Mouse (Mus musculus): ENCODE data around the gene Hist2h2aa1. TPM values are rescaled to one million over a fixed set of nuclear protein-coding genes. Genes with fewer than 3 reads are reported as not detected.
"Not testable (repeated sequence)": the region's sequence is repeated elsewhere in the genome, so short reads cannot be mapped to it uniquely, and the experiment has no call there.

Gene Hist2h2aa1
- 15.6 and 29.2 TPM in 2 replicates for polyA plus RNA-seq (2015; fragmentation: Nextera tagmentation; extraction: Ambion mirVana)

DNA sequence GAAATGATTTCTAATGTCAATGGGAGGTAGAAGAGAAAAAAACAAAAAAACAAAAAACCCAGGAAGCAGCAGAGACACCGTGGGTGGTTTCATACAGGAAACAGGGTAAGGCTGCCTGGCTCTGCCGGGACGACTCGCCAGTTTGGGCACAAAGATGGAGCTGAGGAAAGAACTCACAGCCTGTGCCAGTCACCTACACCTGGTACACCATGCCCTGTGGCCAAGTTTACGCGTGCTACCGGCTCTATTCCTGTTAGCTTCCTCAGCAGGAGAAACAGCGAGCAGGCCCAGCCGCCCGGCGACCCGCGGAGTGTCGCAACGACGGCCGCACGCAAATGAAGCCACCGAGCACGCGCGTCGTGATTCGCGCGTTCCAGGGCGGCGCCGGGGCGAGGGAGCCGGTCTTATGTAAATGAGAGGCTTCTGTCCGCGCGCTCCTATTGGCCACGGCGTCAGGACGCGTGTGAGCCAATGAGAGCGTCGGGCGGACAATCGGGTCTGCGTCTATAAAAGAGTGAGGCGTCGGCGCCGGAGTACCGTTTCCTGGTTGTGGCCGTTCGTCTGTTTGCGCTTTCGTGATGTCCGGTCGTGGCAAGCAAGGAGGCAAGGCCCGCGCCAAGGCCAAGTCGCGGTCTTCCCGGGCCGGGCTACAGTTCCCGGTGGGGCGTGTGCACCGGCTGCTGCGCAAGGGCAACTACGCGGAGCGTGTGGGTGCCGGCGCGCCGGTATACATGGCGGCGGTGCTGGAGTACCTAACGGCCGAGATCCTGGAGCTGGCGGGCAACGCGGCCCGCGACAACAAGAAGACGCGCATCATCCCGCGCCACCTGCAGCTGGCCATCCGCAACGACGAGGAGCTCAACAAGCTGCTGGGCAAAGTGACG lies at the start of gene Hist2h2aa1:
Hist2h2aa1 (plus strand) TSS at position 495 of the 884 bp plus-strand sequence.
- WGBS: under 1% methylated on average over 36 of the region's 88 CpGs
- peak within 1 kb of the TSS; percentile 50 for H3K4me3 ChIP-seq
- H3K4me2 ChIP-seq: peak within 1 kb of the TSS; percentile 66
- H3K4me1 ChIP-seq (replicated peaks): peaks cover 32% of the 10 kb centered on the region
- peak within 1 kb of the TSS; percentile 99 for H3K27ac ChIP-seq
- peak; percentile 90 for ATAC-seq (ENCODE audit: low FRiP score)
- not testable (repeated sequence) for H3K9me3 ChIP-seq, H3K27me3 ChIP-seq, H3K36me3 ChIP-seq
- H3K9ac ChIP-seq: peak within 1 kb of the TSS; percentile 80

DNA sequence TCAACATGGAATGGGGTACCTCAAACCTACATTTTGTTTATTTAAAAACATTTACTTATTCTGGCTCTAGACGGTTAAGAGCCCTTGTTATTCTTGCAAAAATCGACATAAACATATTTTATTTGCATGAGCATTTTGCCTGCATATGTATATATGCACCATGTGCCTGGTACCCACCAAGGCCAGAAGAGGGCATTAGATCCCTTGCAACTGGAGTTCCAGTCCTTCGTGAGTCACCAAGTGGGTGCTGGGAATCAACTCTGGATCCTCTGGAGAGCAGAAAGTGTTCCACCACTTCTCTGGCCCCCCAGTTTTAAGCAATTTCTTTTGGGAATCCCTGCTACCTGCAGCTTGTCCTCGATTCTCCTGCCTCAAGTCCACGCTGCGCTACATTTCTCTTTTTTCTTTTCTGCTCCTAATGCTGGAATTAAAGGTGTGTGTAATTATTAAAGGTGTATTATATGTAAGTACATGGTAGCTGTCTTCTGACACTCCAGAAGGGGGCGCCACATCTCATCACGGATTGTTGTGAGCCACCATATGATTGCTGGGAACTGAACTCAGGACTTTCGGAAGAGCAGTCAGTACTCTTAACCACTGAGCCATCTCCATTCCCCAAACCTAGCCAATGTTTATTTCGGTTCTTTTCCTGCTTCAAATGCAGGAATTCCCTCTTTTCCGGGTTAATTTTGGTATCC lies 49.5 kb upstream of the Hist2h2aa1 start:
- Histone ChIP-seq H3K36me3 (peaks cover 48% of the 10 kb centered on the region), H3K27me3 (0 out of 2 replicates have a peak, but pooled peaks cover 4% of the 10 kb centered on the region), H3K9ac (no peak overlapping the region), H3K4me2 (peak overlapping the region; percentile 98), H3K4me3 (no peak overlapping the region), H3K9me3 (no peaks in the 10 kb centered on the region), H3K27ac (peak overlapping the region; percentile 98; the same call in 1 of the 2 replicates), H3K4me1 (replicated peaks) (peaks cover 16% of the 10 kb centered on the region)
- WGBS: 92% methylated on average over 11 of the region's 11 CpGs
- ATAC-seq (ENCODE audit: low FRiP score): no peak

DNA sequence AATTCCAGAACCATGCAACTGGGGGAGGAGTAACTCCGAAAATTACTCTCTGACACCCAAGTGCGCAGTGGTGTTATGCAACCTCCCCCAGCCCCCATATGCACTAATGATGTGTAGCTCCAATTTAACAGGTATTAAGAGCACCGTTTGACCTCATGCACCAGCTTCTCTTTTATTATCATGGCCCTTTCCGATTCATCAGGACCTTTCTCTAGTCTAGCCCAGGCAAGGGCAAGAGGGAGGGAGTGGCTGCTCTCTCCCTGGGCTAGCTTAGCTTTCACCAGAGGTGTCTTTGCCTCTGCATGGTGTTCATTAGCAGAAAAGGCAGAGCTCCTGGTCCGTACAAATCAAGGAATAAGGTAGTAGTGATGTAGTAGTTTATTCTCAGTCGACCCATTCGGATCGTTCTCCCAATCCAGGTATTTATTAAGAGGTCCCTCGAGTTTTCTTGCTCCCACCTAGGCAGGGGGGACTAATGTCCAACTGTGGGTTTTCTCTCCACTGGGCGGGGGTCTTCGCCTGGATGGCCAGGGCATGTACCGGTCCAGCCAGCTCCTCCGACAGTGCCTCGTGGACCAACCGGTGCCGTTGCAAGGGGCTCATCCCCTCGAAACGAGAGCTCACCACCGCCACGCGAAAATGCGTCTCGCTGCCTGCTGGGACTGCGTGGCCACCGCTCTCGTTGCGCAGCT lies 48.7 kb upstream of the Hist2h2aa1 start:
- H3K4me2 ChIP-seq: peak overlapping the region; percentile 98
- 0 out of 2 replicates have a peak, but pooled peaks cover 4% of the 10 kb centered on the region for H3K27me3 ChIP-seq
- 19% methylated on average over 27 of the region's 27 CpGs for WGBS
- peak; percentile 34 for ATAC-seq (ENCODE audit: low FRiP score)
- H3K9me3 ChIP-seq: no peaks in the 10 kb centered on the region
- peak overlapping the region; percentile 69 for H3K4me3 ChIP-seq
- peaks cover 40% of the 10 kb centered on the region for H3K36me3 ChIP-seq
- peak overlapping the region; percentile 98 for H3K27ac ChIP-seq
- H3K9ac ChIP-seq: peak overlapping the region; percentile 92
- H3K4me1 ChIP-seq (replicated peaks): peaks cover 16% of the 10 kb centered on the region

DNA sequence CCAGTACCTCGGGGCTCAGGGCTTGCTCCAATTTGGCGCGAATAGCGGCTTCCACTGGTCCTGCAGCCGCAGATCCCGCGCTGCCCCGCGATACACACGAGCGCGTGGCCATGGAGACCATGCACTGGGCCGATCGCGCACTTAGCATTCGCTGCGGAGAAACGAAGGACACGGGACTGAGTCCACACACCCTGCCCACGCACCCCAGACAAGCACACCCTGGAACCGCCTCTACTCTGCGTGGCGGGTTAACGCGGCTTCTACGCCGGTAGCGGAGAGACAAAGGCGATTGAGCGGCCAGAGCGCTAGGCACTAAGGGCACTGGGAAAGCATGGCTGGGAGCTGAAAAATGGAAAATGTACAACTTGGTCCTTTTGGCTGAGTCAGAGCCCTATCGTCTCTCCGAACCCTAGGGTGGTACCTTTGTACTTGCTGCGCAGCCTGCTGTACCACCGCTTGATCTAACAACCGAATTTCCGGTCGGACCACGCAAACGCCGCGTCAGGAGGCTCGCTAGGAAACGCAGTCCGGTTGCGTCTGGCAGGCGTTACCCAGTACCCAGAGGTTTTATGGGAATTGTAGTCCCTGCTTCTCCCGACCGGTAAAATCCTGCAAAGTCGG lies 48.1 kb upstream of the Hist2h2aa1 start:
- Histone ChIP-seq H3K4me1 (replicated peaks) (peaks cover 16% of the 10 kb centered on the region), H3K27me3 (0 out of 2 replicates have a peak, but pooled peaks cover 4% of the 10 kb centered on the region), H3K36me3 (peaks cover 33% of the 10 kb centered on the region), H3K4me3 (peak overlapping the region; percentile 69), H3K27ac (peak overlapping the region; percentile 98), H3K9ac (peak overlapping the region; percentile 92), H3K4me2 (peak overlapping the region; percentile 98), H3K9me3 (no peaks in the 10 kb centered on the region)
- whole genome bisulfite sequencing: under 1% methylated on average over 50 of the region's 50 CpGs
- peak; percentile 95 for ATAC-seq (ENCODE audit: low FRiP score)

DNA sequence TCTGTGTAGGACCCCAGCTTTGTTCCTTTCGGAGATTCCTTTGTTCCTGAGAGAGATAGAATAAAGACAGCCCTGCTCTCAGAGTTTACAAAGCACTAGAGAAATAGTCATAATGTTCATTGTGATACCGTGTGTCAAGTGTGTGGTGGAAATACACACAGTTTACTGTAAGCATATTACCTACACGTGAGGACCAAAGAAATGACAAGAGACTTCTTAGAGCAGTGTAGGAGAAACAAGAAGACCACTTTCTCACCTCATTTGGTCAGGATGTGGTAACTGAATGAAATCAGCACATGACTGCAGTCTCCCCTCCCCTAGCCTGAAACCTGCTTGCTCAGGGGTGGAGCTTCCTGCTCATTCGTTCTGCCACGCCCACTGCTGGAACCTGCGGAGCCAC lies 47.1 kb upstream of the Hist2h2aa1 start:
- peaks cover 16% of the 10 kb centered on the region for H3K4me1 ChIP-seq (replicated peaks)
- 4% methylated on average over 6 of the region's 6 CpGs for WGBS
- H3K27me3 ChIP-seq: 0 out of 2 replicates have a peak, but pooled peaks cover 4% of the 10 kb centered on the region
- peak overlapping the region; percentile 60 for H3K27ac ChIP-seq
- peak overlapping the region; percentile 69 for H3K4me3 ChIP-seq
- H3K9me3 ChIP-seq: no peaks in the 10 kb centered on the region
- peak overlapping the region; percentile 92 for H3K9ac ChIP-seq
- H3K4me2 ChIP-seq: peak overlapping the region; percentile 98
- ATAC-seq (ENCODE audit: low FRiP score): peak; percentile 8; the same call in 1 of the 2 replicates
- peaks cover 24% of the 10 kb centered on the region for H3K36me3 ChIP-seq

DNA sequence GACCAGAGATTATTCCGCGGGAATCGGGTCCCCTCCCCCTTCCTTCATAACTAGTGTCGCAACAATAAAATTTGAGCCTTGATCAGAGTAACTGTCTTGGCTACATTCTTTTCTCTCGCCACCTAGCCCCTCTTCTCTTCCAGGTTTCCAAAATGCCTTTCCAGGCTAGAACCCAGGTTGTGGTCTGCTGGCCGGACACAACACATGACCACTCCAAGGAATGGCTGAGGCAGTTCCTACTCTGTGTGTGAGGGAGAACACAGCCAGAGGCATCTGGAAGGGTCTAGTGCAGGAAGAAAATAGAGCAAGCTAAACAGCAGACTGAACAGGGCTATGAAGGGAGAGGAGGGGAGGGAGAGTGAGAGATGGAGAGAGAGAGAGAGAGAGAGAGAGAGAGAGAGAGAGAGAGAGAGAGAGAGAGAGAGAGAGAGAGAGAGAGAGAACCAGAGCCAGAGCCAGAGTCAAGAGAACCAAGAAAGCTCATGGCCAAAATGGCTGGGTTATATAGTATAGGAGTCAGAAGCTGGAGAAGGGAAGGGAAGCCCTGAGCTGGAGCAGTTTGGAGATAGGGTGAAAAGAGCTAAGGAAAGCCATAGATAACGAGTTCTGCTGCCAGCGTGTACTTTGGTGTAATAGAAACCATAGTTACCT lies 46.6 kb upstream of the Hist2h2aa1 start:
- H3K27me3 ChIP-seq; H3K9ac ChIP-seq; H3K4me3 ChIP-seq; ATAC-seq (ENCODE audit: low FRiP score); H3K9me3 ChIP-seq; H3K27ac ChIP-seq: not testable (repeated sequence)
- Histone ChIP-seq H3K4me1 (replicated peaks) (peaks cover 16% of the 10 kb centered on the region), H3K4me2 (peak overlapping the region; percentile 98; the same call in 1 of the 2 replicates), H3K36me3 (peaks cover 18% of the 10 kb centered on the region)
- WGBS: 40% methylated on average over 8 of the region's 8 CpGs

DNA sequence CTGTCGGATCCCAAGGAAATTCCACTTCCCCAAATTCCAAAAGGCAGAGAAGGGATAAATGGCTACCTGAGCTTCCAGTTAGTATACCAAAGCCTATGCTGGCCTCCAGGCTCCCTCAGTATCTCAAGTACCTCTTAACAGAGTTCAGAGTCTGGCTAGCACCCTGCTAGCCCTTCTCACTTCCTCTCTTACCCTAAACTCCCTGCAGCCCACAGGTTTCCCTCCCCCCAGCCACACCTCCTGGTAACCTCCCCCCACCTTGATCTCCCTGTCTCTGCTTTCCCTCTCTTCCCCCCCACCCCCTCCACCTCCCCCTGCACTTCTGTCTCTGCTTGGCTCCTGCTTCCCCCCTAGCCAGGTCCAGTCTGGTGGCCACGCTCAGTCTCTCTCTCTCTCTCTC lies 45.6 kb upstream of the Hist2h2aa1 start:
- H3K4me2 ChIP-seq: no peak overlapping the region
- H3K4me3 ChIP-seq: no peak overlapping the region
- H3K36me3 ChIP-seq: peaks cover 8% of the 10 kb centered on the region; the same call in 1 of the 2 replicates
- no peak overlapping the region for H3K27ac ChIP-seq
- H3K4me1 ChIP-seq (replicated peaks): peaks cover 16% of the 10 kb centered on the region
- 76% methylated on average over 2 of the region's 2 CpGs for WGBS
- H3K27me3 ChIP-seq: 0 out of 2 replicates have a peak, but pooled peaks cover 4% of the 10 kb centered on the region
- no peaks in the 10 kb centered on the region for H3K9me3 ChIP-seq
- no peak overlapping the region for H3K9ac ChIP-seq
- no peak for ATAC-seq (ENCODE audit: low FRiP score)

DNA sequence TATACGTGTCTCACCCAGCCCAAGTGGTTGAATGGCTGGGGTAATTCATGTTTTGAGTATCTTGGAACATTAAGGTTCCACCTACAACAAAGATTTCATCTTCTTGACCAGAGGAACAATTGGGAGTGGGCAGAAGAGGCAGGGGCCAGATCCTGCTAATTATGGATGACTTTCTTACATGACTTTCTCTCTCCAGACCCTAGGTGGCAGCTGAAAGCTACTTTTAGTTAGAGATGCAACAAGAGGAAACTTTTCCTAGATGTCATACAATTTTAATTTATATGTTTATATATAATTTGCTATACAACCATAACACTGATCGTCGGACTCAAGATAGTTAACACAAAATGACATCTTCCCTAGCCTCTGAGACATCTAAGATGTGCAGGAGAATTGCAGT lies 37.5 kb upstream of the Hist2h2aa1 start:
- no peak overlapping the region for H3K27ac ChIP-seq
- 90% methylated on average over 3 of the region's 3 CpGs for WGBS
- H3K27me3 ChIP-seq: 0 out of 2 replicates have a peak, but pooled peaks cover 1% of the 10 kb centered on the region
- H3K36me3 ChIP-seq: no peaks in the 10 kb centered on the region
- H3K4me2 ChIP-seq: no peak overlapping the region
- no peaks in the 10 kb centered on the region for H3K9me3 ChIP-seq
- H3K4me1 ChIP-seq (replicated peaks): no peaks in the 10 kb centered on the region
- no peak overlapping the region for H3K4me3 ChIP-seq
- no peak overlapping the region for H3K9ac ChIP-seq
- no peak for ATAC-seq (ENCODE audit: low FRiP score)

DNA sequence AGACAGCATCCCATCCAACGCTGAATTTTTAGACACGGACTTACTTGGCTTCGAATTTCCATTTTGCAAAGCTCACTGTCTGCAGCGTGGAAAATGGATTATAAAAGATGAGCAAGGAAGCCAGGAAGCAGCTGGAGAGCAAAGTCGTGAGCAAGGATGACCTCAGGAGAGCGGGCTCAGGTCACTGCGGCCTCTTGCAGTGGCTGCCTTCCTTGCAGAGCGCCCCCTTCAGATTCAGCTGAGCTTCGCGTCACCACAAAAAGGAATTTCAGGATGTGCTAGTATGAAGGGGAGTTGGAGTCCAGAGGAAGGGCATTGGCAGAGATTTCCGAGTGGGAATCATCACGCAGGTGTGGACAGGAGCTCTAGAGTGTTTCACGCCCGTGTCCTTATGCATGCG lies 36.1 kb upstream of the Hist2h2aa1 start:
- no peak overlapping the region for H3K4me3 ChIP-seq

DNA sequence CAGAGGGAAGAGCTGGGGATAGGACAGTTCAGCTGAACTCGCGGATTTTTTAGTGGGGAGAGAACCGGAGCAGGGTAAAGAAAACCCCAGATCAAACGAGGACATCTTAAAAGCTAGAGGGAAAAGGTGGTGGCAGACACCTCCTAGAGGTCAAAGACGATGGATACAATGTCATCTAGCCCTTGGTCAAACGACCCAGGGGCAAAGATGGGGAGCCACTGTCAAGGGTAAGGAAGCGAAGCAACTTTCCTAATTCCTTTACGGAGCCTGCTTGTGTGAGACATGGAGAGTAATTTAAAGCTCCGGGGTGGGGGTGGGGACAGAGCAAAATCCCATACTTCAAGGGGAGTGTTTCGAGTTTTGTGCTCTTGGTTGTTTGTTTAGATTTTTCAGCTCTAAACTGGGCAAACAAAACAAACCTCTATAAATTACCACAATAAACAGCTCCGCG lies 26.1 kb upstream of the Hist2h2aa1 start:
- H3K27me3 ChIP-seq: 0 out of 2 replicates have a peak, but pooled peaks cover 7% of the 10 kb centered on the region
- peak; percentile 53 for ATAC-seq (ENCODE audit: low FRiP score)
- WGBS: 1% methylated on average over 12 of the region's 12 CpGs
- H3K27ac ChIP-seq: peak overlapping the region; percentile 98
- peak overlapping the region; percentile 82 for H3K9ac ChIP-seq
- H3K4me2 ChIP-seq: peak overlapping the region; percentile 86
- H3K36me3 ChIP-seq: no peaks in the 10 kb centered on the region
- no peaks in the 10 kb centered on the region for H3K9me3 ChIP-seq
- peak overlapping the region; percentile 57 for H3K4me3 ChIP-seq
- H3K4me1 ChIP-seq (replicated peaks): peaks cover 40% of the 10 kb centered on the region

More for the DNA sequence above, 36.1 kb upstream of the Hist2h2aa1 start:
- no peak for ATAC-seq (ENCODE audit: low FRiP score)
- WGBS: 21% methylated on average over 15 of the region's 15 CpGs
- Histone ChIP-seq H3K27me3 (peaks cover 4% of the 10 kb centered on the region; the same call in 1 of the 2 replicates), H3K4me2 (no peak overlapping the region), H3K27ac (no peak overlapping the region), H3K4me1 (replicated peaks) (no peaks in the 10 kb centered on the region), H3K36me3 (no peaks in the 10 kb centered on the region), H3K9me3 (no peaks in the 10 kb centered on the region), H3K9ac (no peak overlapping the region)

DNA sequence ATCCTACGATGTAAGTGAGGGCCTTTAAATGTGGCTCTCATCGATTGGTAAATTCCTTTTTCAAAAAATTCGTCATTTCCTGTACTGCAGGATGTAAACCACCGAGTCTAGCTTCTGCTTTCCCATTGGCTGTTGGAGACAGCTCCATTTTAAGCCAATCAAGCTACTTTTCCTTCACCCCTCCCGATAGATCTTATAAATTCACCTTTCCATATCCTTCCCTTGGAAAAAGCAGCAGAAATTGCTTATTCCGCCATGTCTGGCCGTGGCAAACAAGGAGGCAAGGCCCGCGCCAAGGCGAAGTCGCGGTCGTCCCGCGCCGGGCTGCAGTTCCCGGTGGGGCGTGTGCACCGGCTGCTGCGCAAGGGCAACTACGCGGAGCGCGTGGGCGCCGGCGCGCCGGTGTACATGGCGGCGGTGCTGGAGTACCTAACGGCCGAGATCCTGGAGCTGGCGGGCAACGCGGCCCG lies 25.6 kb upstream of the Hist2h2aa1 start, which contains the start of the genes Bola1 and Hist2h2ab:
Bola1 (minus strand) TSS at position 49 of the 470 bp plus-strand sequence.
Hist2h2ab (plus strand) TSS at position 205 of the 470 bp plus-strand sequence.
- Histone ChIP-seq H3K36me3 (no peaks in the 10 kb centered on the region), H3K9ac (peak within 1 kb of the TSS; percentile 82), H3K27me3 (0 out of 2 replicates have a peak, but pooled peaks cover 7% of the 10 kb centered on the region), H3K4me2 (peak within 1 kb of the TSS; percentile 86), H3K4me1 (replicated peaks) (peaks cover 41% of the 10 kb centered on the region), H3K9me3 (no peaks in the 10 kb centered on the region), H3K4me3 (peak within 1 kb of the TSS; percentile 57), H3K27ac (peak within 1 kb of the TSS; percentile 98)
- WGBS: under 1% methylated on average over 37 of the region's 37 CpGs
- ATAC-seq (ENCODE audit: low FRiP score): peak; percentile 93

Data from hindbrain, embryonic 13.5 days (tissue).